Mouse (Mus musculus): Measurements from ENCODE around the gene Cep85l. TPM values are rescaled to one million over a fixed set of nuclear protein-coding genes. Genes with fewer than 3 reads are reported as not detected.
A peak's percentile ranks its signal among the peaks of the same experiment; 100 is the strongest.

Gene Cep85l
- polyA plus RNA-seq, 1 experiment from 2014 or later = 4.6 TPM

DNA sequence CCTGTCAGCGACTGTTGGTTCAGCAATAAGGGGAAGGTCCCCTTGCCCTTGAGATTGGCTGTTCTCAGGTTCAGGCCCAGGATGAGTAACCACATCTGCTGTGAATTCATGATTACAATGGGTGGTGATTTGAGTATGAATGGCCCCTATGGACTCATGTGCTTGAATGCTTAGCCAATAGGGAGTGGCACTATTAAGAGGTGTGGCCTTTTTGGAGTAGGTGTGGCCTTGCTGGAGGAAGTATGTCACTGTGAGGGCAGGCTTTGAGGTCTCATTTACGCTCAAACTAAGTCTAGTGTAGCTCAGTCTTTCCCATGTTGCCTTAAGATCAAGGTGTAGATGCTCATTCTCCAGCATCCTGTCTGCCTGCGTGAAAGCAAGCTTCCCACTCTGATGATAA lies 33.2 kb upstream of the Cep85l start:
- Histone ChIP-seq H3K36me3 (no peaks in the 10 kb centered on the region), H3K27me3 (ENCODE audit: insufficient read depth, poor library complexity, severe bottlenecking) (no peaks in the 10 kb centered on the region), H3K9me3 (no peaks in the 10 kb centered on the region), H3K27ac (no peak overlapping the region), H3K4me1 (replicated peaks) (peaks cover 12% of the 10 kb centered on the region; the same call in 1 of the 2 replicates), H3K4me3 (no peak overlapping the region)
- 90% methylated on average over 3 of the region's 3 CpGs for WGBS
- no peak for DNase-seq (ENCODE audit: low spot score)

DNA sequence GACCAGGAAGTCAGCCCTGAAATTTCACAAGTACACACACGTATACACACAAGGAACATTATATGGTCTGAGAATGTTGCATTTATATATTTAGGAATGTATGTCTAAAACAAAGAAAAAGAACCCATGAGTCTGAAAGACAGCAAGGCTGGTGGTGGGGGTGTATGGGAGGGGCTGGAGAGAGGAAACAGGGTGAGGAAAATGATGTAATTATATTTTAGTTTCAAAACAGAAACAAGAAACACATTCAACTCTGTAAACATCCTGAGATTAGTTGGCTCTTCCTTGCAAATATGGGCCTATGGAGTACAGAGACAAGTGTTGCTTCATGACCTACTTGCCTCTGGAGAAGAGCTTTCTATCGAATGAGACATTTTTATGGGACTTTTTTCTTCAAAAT lies 32.4 kb upstream of the Cep85l start:
- Histone ChIP-seq H3K27me3 (ENCODE audit: insufficient read depth, poor library complexity, severe bottlenecking) (no peaks in the 10 kb centered on the region), H3K36me3 (no peaks in the 10 kb centered on the region), H3K4me3 (no peak overlapping the region), H3K27ac (no peak overlapping the region), H3K9me3 (no peaks in the 10 kb centered on the region), H3K4me1 (replicated peaks) (peaks cover 12% of the 10 kb centered on the region; the same call in 1 of the 2 replicates)
- no peak for DNase-seq (ENCODE audit: low spot score)
- WGBS = 91% methylated on average over 2 of the region's 2 CpGs

DNA sequence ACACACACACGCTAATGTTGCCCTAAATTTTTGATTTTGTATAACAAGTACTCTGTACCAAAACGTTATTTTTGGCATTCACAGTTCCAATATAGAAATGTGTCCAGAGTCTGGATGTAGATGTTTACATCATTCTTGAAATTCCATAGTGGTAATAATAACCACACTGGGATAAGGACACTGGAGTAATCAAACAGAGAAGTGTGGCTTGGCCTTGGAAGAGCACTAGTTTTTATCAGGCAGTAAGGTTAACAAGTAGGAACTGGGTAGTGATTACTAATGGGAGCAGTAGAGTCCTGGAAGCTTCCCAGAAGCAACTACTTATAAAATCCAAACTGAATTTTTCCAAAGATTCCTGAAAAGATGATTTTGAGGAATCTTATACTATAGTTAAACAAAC lies 31.1 kb upstream of the Cep85l start:
- Histone ChIP-seq H3K4me1 (replicated peaks) (peaks cover 7% of the 10 kb centered on the region; the same call in 1 of the 2 replicates), H3K27ac (no peak overlapping the region), H3K36me3 (no peaks in the 10 kb centered on the region), H3K9me3 (no peaks in the 10 kb centered on the region), H3K27me3 (ENCODE audit: insufficient read depth, poor library complexity, severe bottlenecking) (no peaks in the 10 kb centered on the region), H3K4me3 (no peak overlapping the region)
- no peak for DNase-seq (ENCODE audit: low spot score)
- 83% methylated on average over 2 of the region's 2 CpGs for WGBS

DNA sequence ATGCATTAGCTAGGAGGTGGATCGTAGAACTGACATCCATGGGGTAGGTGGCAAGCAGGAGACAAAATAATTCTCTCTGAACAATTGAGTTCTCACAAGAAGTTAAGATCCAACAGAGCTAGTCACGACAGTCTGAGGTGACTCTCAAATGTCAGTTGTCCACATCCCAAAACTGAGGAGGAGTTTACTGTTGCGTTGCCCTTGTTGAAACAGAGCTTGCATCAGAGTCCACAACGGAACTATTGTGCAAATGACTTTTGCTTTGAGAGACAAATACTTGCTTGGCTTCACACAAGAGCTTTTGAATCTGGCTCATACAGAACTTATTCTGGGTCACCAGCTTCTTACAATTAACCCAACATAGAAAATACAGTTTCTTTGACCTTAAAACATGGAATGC lies 27.7 kb upstream of the Cep85l start:
- H3K27ac ChIP-seq = no peak overlapping the region
- no peaks in the 10 kb centered on the region for H3K27me3 ChIP-seq (ENCODE audit: insufficient read depth, poor library complexity, severe bottlenecking)
- H3K9me3 ChIP-seq = no peaks in the 10 kb centered on the region
- H3K36me3 ChIP-seq = no peaks in the 10 kb centered on the region
- H3K4me3 ChIP-seq = no peak overlapping the region
- 85% methylated on average over 4 of the region's 4 CpGs for WGBS
- DNase-seq (ENCODE audit: low spot score) = no peak
- no peaks in the 10 kb centered on the region for H3K4me1 ChIP-seq (replicated peaks)

DNA sequence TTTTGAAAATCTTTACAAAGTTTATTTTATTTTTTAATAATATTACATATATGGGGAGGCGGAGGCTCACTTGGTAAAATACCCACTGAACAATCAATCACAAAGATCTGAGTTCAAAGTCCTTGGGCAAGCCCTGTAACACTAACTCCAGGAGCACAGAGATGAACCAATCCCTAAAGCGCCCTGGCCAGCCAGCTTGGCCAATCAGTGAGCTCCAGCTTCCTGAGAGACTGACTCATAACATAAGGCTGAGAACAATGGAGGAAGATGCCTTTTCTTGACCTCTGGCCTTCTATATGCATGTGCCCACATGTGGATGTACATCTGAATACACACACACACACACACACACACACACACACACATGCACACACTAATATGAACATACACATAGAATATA lies 27.1 kb upstream of the Cep85l start:
- H3K4me1 ChIP-seq (replicated peaks) = no peaks in the 10 kb centered on the region
- WGBS = 87% methylated on average over 2 of the region's 2 CpGs
- no peaks in the 10 kb centered on the region for H3K27me3 ChIP-seq (ENCODE audit: insufficient read depth, poor library complexity, severe bottlenecking)
- no peak overlapping the region for H3K4me3 ChIP-seq
- no peak overlapping the region for H3K27ac ChIP-seq
- no peak for DNase-seq (ENCODE audit: low spot score)
- H3K9me3 ChIP-seq = no peaks in the 10 kb centered on the region
- H3K36me3 ChIP-seq = no peaks in the 10 kb centered on the region

DNA sequence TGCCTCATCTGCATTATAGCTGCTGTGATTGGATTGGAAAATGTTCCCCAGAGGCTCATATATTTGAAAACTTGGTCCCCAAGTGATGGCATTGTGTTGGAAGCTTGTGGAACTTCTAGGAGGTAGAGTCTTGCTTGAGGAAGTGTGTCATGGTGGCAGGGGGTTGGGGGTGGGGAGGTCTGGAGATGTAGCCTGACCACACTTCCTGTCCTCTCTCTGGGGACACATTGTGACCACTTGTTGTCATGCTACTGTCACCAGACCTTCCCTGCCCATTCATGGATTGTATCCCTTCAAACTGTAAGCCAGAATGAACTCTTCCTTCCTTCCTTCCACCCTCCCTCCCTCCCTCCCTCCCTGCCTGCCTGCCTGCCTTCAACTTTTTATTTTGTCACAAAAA lies 22.5 kb upstream of the Cep85l start:
- H3K27ac ChIP-seq = no peak overlapping the region
- no peaks in the 10 kb centered on the region for H3K36me3 ChIP-seq
- no peak overlapping the region for H3K4me3 ChIP-seq
- no peak for DNase-seq (ENCODE audit: low spot score)
- H3K4me1 ChIP-seq (replicated peaks) = peaks cover 16% of the 10 kb centered on the region
- H3K27me3 ChIP-seq (ENCODE audit: insufficient read depth, poor library complexity, severe bottlenecking) = no peaks in the 10 kb centered on the region
- H3K9me3 ChIP-seq = no peaks in the 10 kb centered on the region

DNA sequence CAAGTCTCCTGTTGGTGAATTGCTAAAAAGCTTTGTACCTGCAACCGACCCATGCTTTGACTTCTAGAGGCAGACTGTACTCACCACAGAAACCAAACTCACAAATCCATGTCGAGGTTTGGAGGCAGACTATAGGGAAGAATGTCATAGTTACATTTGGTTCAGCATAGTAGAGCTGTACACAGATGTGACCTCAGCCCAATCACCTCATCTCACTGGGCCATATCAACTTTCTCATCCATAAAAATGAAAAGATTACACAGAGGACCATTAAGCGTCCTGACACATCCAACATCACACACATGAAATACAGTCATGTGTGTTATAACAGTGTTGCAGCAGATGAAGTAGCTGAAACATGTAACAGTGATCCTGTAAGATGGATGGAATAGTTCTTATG lies 19.3 kb upstream of the Cep85l start:
- no peaks in the 10 kb centered on the region for H3K36me3 ChIP-seq
- DNase-seq (ENCODE audit: low spot score) = no peak
- H3K9me3 ChIP-seq = no peaks in the 10 kb centered on the region
- peak overlapping the region; percentile 82 for H3K27ac ChIP-seq
- H3K27me3 ChIP-seq (ENCODE audit: insufficient read depth, poor library complexity, severe bottlenecking) = no peaks in the 10 kb centered on the region
- H3K4me3 ChIP-seq = no peak overlapping the region
- 62% methylated on average over 3 of the region's 3 CpGs for WGBS
- H3K4me1 ChIP-seq (replicated peaks) = peaks cover 27% of the 10 kb centered on the region

DNA sequence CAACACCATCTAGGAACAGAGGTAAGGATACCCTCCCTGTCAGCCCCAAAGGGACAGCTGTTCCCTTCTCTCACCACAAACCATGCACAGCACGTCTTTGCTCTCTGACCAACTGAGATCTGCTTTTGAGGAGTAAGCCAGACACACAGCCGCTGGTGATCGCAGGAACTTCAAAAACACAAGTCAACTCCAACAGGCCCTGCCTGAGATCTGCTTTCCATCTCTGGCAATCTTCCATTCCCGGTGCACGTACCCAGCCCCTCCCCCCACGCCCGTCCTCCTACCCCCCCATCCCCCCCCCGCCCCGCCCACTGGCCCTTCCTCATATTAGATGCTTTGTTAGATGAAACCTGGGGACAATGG lies 18.8 kb upstream of the Cep85l start:
- WGBS = 8% methylated on average over 9 of the region's 9 CpGs
- Histone ChIP-seq H3K27ac (peak overlapping the region; percentile 82), H3K4me1 (replicated peaks) (peaks cover 27% of the 10 kb centered on the region), H3K9me3 (no peaks in the 10 kb centered on the region), H3K27me3 (ENCODE audit: insufficient read depth, poor library complexity, severe bottlenecking) (no peaks in the 10 kb centered on the region), H3K4me3 (peak overlapping the region; percentile 41), H3K36me3 (no peaks in the 10 kb centered on the region)
- DNase-seq (ENCODE audit: low spot score) = peak; percentile 55

DNA sequence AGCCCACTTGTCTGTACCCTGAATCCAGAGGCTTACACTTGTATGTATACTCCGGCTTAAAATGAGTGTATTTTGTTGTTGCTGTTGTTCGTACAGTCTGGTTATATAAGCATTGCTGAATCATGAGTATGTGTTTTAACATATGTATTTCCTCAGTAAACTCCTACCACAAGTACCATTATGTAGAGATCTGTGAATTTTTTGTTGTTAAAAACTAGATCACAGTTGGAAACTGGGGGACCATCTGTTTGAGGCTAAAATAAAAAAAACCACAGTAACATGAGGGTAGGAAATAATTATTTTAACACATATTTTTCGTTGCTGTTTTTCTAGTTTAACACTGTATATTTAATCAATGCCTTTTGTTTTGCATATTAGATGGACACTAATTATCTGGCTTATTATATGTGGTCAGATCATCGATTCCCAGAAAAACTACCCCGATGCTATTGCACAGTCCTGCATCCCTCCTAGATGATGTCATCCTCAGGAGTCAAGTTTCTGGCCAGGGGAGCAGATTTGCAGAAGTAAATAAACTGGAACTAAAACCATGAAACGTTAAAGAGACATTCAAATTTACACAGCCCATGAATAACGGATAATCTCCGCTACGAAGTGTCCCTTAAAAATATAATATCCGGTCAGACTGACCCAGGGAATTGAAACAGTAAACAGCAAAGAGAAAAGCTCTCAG lies 18.2 kb upstream of the Cep85l start:
- Histone ChIP-seq H3K27me3 (ENCODE audit: insufficient read depth, poor library complexity, severe bottlenecking) (no peaks in the 10 kb centered on the region), H3K4me3 (peak overlapping the region; percentile 41), H3K36me3 (no peaks in the 10 kb centered on the region), H3K27ac (peak overlapping the region; percentile 82), H3K4me1 (replicated peaks) (peaks cover 27% of the 10 kb centered on the region), H3K9me3 (no peaks in the 10 kb centered on the region)
- no peak for DNase-seq (ENCODE audit: low spot score)
- 71% methylated on average over 10 of the region's 10 CpGs for WGBS

DNA sequence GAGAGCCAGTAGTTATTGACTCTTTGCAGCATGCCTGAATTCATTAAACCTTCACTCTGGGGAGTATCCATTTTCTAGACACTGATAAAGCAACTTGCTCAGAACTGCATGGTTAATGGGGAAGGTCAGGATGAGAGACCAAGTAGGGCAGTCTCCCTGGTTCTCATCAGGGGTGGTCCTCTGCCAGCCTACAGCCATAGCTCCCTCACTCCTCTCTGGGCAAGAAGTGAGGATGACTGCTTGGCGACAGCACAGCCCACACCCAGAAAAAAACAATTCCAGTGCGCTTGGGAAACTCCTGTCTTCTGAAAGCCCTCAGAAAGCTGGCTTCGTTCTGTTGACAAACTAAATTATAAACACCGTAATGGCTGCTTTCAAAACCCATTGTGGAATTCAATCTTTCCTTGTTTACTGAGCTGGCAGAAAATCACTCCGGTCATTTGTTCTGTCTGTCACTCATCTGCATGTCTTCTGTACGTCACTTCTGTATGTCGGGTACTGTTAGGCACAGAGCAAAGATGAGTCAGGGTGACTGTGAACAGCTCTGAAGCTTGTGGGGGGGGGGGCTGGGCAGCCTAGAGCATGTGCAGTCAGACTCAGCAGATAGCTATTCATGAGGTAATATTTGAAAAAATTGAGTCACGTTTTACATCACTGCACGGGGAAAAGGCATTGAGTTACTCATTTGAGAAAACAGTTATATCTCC lies 15.3 kb upstream of the Cep85l start:
- DNase-seq (ENCODE audit: low spot score) = no peak
- H3K27ac ChIP-seq = no peak overlapping the region
- H3K36me3 ChIP-seq = no peaks in the 10 kb centered on the region
- no peak overlapping the region for H3K4me3 ChIP-seq
- no peaks in the 10 kb centered on the region for H3K9me3 ChIP-seq
- WGBS = 81% methylated on average over 9 of the region's 9 CpGs
- no peaks in the 10 kb centered on the region for H3K27me3 ChIP-seq (ENCODE audit: insufficient read depth, poor library complexity, severe bottlenecking)
- peaks cover 27% of the 10 kb centered on the region for H3K4me1 ChIP-seq (replicated peaks)

DNA sequence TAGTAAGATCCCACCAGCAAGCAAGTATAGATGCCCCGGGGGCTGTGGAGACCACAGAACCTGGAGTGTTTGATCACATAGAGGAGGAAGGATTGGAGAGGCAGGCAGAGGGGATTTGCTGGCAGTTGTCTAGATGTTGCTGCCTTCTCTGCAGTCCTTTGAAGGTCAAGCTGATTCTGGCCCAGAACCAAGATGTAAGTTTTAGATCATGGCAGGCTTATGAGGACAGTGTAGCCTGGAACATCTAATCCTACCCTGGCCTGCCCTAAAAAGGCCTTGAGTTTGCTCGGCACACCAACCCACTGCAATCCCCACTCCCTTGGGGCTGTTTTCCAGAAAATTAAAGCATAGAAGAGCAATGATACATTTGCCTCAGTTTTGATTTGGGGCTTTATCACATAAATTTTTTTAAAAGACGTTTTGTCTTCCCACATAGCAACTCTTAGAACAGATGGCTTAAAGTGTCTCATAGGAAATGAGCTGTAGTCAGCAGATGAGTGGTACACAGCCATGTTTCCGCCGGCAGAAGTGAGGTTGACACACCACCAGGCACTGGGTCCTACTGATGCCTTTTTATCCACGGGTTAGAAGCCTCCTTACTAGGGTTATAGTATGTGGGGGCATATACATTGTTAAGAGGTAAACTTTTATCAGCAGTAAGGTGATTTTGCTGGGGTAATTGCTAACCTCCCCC lies 8.6 kb upstream of the Cep85l start:
- Histone ChIP-seq H3K27ac (no peak overlapping the region), H3K4me3 (no peak overlapping the region), H3K9me3 (no peaks in the 10 kb centered on the region), H3K27me3 (ENCODE audit: insufficient read depth, poor library complexity, severe bottlenecking) (no peaks in the 10 kb centered on the region), H3K4me1 (replicated peaks) (no peaks in the 10 kb centered on the region), H3K36me3 (no peaks in the 10 kb centered on the region)
- 83% methylated on average over 6 of the region's 6 CpGs for WGBS
- DNase-seq (ENCODE audit: low spot score) = no peak

DNA sequence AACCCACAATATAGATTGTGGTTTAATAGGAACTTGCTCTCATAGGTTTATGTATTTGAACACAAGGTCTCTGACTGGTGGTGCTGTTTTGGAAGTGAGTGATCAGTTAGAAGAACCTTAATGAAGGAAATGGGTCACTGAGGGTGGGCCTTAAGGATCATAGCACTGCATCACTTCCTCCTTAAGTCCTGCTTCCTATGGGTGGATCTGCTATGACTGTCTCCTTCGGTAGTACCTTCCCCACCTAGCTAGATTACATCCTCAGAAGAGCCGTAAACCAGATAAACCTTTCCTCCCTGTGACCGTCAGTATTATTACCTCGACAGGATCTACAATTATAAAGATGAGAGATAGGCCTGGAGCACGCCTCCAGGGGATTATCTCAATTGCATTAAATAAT lies 5.7 kb upstream of the Cep85l start:
- Histone ChIP-seq H3K27ac (no peak overlapping the region), H3K9me3 (no peaks in the 10 kb centered on the region), H3K27me3 (ENCODE audit: insufficient read depth, poor library complexity, severe bottlenecking) (no peaks in the 10 kb centered on the region), H3K4me3 (no peak overlapping the region), H3K4me1 (replicated peaks) (no peaks in the 10 kb centered on the region), H3K36me3 (no peaks in the 10 kb centered on the region)
- WGBS = 87% methylated on average over 5 of the region's 5 CpGs
- DNase-seq (ENCODE audit: low spot score) = no peak

DNA sequence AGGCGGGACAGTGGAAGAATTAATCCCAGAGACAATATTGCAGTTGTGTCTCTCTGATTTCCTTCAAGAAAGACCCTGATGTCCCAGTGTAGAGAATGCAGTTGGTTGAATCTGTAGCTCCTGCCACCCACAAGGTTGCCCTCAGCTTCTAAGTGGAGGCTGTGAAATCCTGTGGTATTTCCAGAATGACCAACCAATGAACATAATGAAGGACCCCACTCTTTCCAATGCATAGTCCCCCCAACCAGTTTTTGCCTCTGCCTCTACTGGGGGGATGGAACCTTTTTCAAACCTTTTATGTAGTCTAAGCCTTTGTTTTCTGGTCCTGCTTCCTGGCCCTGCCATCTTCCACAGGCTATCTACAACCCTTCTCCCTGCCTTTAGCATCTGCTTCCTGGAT lies 5.1 kb upstream of the Cep85l start:
- WGBS = 95% methylated on average over 1 of the region's 1 CpGs
- H3K9me3 ChIP-seq = no peaks in the 10 kb centered on the region

More for the DNA sequence above, 5.1 kb upstream of the Cep85l start:
- Histone ChIP-seq H3K36me3 (no peaks in the 10 kb centered on the region), H3K4me1 (replicated peaks) (peaks cover 4% of the 10 kb centered on the region; the same call in 1 of the 2 replicates), H3K27me3 (ENCODE audit: insufficient read depth, poor library complexity, severe bottlenecking) (no peaks in the 10 kb centered on the region), H3K4me3 (no peak overlapping the region), H3K27ac (no peak overlapping the region)
- no peak for DNase-seq (ENCODE audit: low spot score)

All from hindbrain, embryonic 10.5 days (tissue).